Mouse (Mus musculus): ENCODE results near the gene Neu3. TPM values are rescaled to one million over a fixed set of nuclear protein-coding genes. Genes with fewer than 3 reads are reported as not detected.

The Neu3 gene
- polyA plus RNA-seq, 1 experiment = 32.1 TPM

GRCm38 (mm10) chr7:99781385-99781784 is 46.8 kb downstream of the Neu3 start:
- Histone ChIP-seq H3K36me3 (ENCODE audit: control insufficient read depth, insufficient read depth, low read length) (no peaks in the 10 kb centered on the region), H3K27ac (ENCODE audit: control insufficient read depth, insufficient read depth, low read length) (no peak overlapping the region), H3K4me3 (ENCODE audit: control insufficient read depth, insufficient read depth, low read length) (no peak overlapping the region), H3K4me1 (replicated peaks; ENCODE audit: control insufficient read depth, insufficient read depth, low read length) (peaks cover 2% of the 10 kb centered on the region; the same call in 1 of the 2 replicates), H3K27me3 (ENCODE audit: control insufficient read depth, insufficient read depth, low read length) (no peaks in the 10 kb centered on the region)
- WGBS = 22% methylated on average over 5 of the region's 5 CpGs
- TF ChIP-seq POLR2A (IDR thresholded peaks at IDR 0.05; ENCODE audit: control insufficient read depth, extremely low read depth, insufficient read depth, low read length, poor library complexity) (no peak), CTCF (IDR thresholded peaks at IDR 0.05; ENCODE audit: borderline replicate concordance, control insufficient read depth, extremely low read depth, insufficient read depth, low read length, poor library complexity) (no peak)
- DNase-seq = no peak

- TF ChIP-seq CTCF (IDR thresholded peaks at IDR 0.05; ENCODE audit: borderline replicate concordance, control insufficient read depth, extremely low read depth, insufficient read depth, low read length, poor library complexity) (no peak), POLR2A (IDR thresholded peaks at IDR 0.05; ENCODE audit: control insufficient read depth, extremely low read depth, insufficient read depth, low read length, poor library complexity) (no peak)
- WGBS = 100% methylated on average over 2 of the region's 2 CpGs
- Histone ChIP-seq H3K27me3 (ENCODE audit: control insufficient read depth, insufficient read depth, low read length) (no peaks in the 10 kb centered on the region), H3K4me3 (ENCODE audit: control insufficient read depth, insufficient read depth, low read length) (no peak within 1 kb of the TSS), H3K36me3 (ENCODE audit: control insufficient read depth, insufficient read depth, low read length) (no peaks in the 10 kb centered on the region), H3K27ac (ENCODE audit: control insufficient read depth, insufficient read depth, low read length) (no peak within 1 kb of the TSS), H3K4me1 (replicated peaks; ENCODE audit: control insufficient read depth, insufficient read depth, low read length) (no peaks in the 10 kb centered on the region)
- DNase-seq = no peak
Observed at GRCm38 (mm10) chr7:99763207-99763606, 65.0 kb downstream of the Neu3 start, which contains the start of gene Olfr521. Gene Olfr521, plus strand, starts transcription at chr7:99763507.

Other genes with a start within 250 kb of the Neu3 start
- gene Tpbgl, start 201.3 kb downstream of the Neu3 start, polyA plus RNA-seq (2012; rRNA removed) = 3.8 and 4.6 TPM in 2 replicates
- 29.8 and 36.1 TPM in 2 replicates for gene Slco2b1, start 117.1 kb downstream of the Neu3 start, polyA plus RNA-seq (2012; rRNA removed)
- gene Olfr520, start 98.1 kb downstream of the Neu3 start, polyA plus RNA-seq (2012; rRNA removed) = not detected in 2 replicates
- gene Olfr521, start 64.9 kb downstream of the Neu3 start, polyA plus RNA-seq (2012; rRNA removed) = not detected in 2 replicates
- 26.0 and 36.9 TPM in 2 replicates for gene Xrra1, start 30.7 kb upstream of the Neu3 start, polyA plus RNA-seq (2012; rRNA removed)
- 83.7 and 91.7 TPM in 2 replicates for gene Spcs2, start 35.0 kb upstream of the Neu3 start, polyA plus RNA-seq (2012; rRNA removed)
- gene Rnf169, start 152.0 kb upstream of the Neu3 start, polyA plus RNA-seq (2012; rRNA removed) = 13.3 and 16.4 TPM in 2 replicates
- gene Chrdl2, start 177.8 kb upstream of the Neu3 start, polyA plus RNA-seq (2012; rRNA removed) = 0.05 TPM in 1 of 2 replicates, not detected in the other

Data from thymus, adult 2 months (tissue).